Mouse (Mus musculus) liver, embryonic 14.5 days (tissue): ENCODE results near the gene D5Ertd579e.

ENCODE experiments used
- CTCF ChIP-seq: IDR thresholded peaks from 2 replicates; pipeline ENCODE4 v1.5.1; 2016; ENCODE audit warnings: antibody characterized with exemption, low read depth, control low read depth
- EP300 ChIP-seq: IDR thresholded peaks from 2 replicates; pipeline ENCODE4 v1.6.1; 2016; ENCODE audit warnings: antibody characterized with exemption, low read depth

DNA sequence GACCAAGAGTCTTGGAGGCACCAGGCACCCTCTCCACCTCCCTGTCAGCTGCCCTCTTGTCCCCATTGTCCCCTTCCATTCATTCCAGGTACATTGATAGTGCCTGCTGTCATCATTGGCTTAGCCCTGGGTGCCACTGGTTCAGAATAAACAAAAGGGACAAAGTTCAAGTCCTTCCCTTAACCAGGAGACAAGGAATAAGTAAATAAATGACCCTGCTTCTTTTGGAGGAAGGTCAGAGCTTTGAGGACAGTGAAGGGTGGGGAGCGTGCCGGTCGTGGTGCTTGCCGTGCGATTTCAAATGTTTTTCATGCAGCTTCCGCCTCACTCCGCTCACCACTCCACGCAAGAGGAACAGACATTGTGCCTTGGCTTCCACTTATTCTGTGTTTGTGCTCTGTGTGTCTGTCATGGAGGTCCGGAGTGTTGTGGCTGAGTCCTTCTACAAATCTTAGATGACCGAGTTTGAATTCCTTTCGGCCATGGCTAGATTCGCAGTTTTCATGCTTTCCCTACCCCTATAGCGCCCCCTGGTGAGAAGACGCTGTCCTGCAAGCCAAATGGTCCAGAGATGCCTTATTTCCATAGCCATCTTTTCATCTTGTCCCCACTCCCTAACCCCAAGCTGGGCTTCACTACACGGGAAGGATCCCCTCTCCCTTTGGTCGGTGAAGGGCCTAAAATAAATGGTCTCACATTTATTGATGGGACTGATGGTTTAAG lies 46.5 kb upstream of the D5Ertd579e start:
- TF ChIP-seq EP300 (no peak), CTCF (peak; percentile 98)
